Mouse (Mus musculus): ENCODE results near the gene S1pr4. TPM values are rescaled to one million over a fixed set of nuclear protein-coding genes. Genes with fewer than 3 reads are reported as not detected.
A peak's percentile ranks its signal among the peaks of the same experiment; 100 is the strongest.

The S1pr4 gene
- polyA plus RNA-seq, 1 experiment from 2014 or later = 4.5 TPM

DNA sequence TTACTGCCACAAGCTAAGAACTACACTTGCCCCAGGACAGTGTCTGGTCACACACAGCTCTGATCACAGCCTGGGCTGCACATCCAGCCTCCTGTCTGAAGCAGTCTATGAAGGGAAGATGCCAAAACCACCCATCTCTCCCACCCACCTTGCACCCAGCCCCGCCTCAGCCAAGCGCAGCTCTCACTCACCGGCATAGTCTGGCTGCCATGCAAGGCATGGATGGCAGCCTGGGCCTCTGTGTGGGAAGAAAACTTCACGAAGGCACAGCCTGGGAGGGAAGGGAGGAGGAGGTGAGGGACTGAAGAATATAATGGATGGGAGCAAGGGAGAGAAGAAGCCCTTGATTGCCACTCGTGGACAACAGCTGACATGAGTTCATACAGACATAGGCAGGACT is 30.7 kb downstream of the S1pr4 start:
- Histone ChIP-seq H3K27ac (ENCODE audit: low read depth, low read length) (no peak overlapping the region), H3K4me3 (ENCODE audit: low read depth, low read length) (no peak overlapping the region), H3K27me3 (replicated peaks; ENCODE audit: control insufficient read depth, insufficient read depth, low read length) (peaks cover 87% of the 10 kb centered on the region), H3K9me3 (ENCODE audit: control insufficient read depth, low read length) (no peaks in the 10 kb centered on the region), H3K9ac (ENCODE audit: low read depth, low read length) (no peak overlapping the region), H3K36me3 (ENCODE audit: control insufficient read depth, insufficient read depth, low read length) (no peaks in the 10 kb centered on the region), H3K4me1 (replicated peaks; ENCODE audit: control insufficient read depth, insufficient read depth, low read length) (peaks cover 7% of the 10 kb centered on the region), H3K4me2 (no peak overlapping the region)
- no peak for DNase-seq (ENCODE audit: low spot score)
- no peak for ATAC-seq (replicated peaks; ENCODE audit: low FRiP score)
- 71% methylated on average over 5 of the region's 5 CpGs for WGBS

DNA sequence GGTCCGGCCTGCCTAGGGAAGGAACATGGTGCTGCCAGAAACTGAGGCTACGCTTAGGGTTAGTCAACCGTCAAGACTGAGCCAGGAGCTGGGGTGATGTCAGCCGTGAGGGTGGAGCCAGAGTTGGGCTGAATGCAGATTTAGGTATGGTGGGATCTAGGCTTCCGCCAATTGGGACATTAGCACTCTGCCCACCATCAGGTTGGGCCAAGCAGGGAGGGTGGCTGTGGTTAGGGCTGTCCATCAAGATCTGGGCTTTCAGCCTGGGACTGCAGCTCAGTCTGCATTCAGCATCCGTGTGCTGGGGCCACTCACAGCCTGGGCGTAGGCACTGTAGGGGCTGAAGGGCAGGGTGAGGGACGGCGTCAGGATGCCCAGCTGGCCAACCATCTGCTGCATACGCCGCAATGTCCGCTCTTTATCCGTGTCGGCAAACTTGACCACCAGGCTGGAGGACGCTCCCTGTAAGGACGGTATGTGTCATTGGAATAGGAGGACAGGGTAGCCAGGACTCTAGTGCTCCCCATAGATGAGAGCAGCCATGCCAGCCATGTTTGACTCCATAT is 32.2 kb downstream of the S1pr4 start:
- Histone ChIP-seq H3K27me3 (replicated peaks; ENCODE audit: control insufficient read depth, insufficient read depth, low read length) (peaks cover 87% of the 10 kb centered on the region), H3K4me1 (replicated peaks; ENCODE audit: control insufficient read depth, insufficient read depth, low read length) (peaks cover 11% of the 10 kb centered on the region), H3K9ac (ENCODE audit: low read depth, low read length) (no peak overlapping the region), H3K9me3 (ENCODE audit: control insufficient read depth, low read length) (no peaks in the 10 kb centered on the region), H3K27ac (ENCODE audit: low read depth, low read length) (no peak overlapping the region), H3K4me3 (ENCODE audit: low read depth, low read length) (no peak overlapping the region), H3K36me3 (ENCODE audit: control insufficient read depth, insufficient read depth, low read length) (no peaks in the 10 kb centered on the region), H3K4me2 (no peak overlapping the region)
- ATAC-seq (replicated peaks; ENCODE audit: low FRiP score) = no peak
- WGBS = 75% methylated on average over 16 of the region's 16 CpGs
- DNase-seq (ENCODE audit: low spot score) = no peak

GRCm38 (mm10) chr10:81466881-81467280 is 33.1 kb downstream of the S1pr4 start:
- no peak overlapping the region for H3K9ac ChIP-seq (ENCODE audit: low read depth, low read length)
- H3K4me2 ChIP-seq = no peak overlapping the region
- peaks cover 14% of the 10 kb centered on the region for H3K4me1 ChIP-seq (replicated peaks; ENCODE audit: control insufficient read depth, insufficient read depth, low read length)
- H3K27ac ChIP-seq (ENCODE audit: low read depth, low read length) = no peak overlapping the region
- H3K27me3 ChIP-seq (replicated peaks; ENCODE audit: control insufficient read depth, insufficient read depth, low read length) = peaks cover 87% of the 10 kb centered on the region
- no peaks in the 10 kb centered on the region for H3K9me3 ChIP-seq (ENCODE audit: control insufficient read depth, low read length)
- DNase-seq (ENCODE audit: low spot score) (no peak), ATAC-seq (replicated peaks; ENCODE audit: low FRiP score) (no peak)
- H3K36me3 ChIP-seq (ENCODE audit: control insufficient read depth, insufficient read depth, low read length) = no peaks in the 10 kb centered on the region
- H3K4me3 ChIP-seq (ENCODE audit: low read depth, low read length) = no peak overlapping the region
- WGBS = 56% methylated on average over 14 of the region's 14 CpGs

GRCm38 (mm10) chr10:81466066-81466465 is 33.9 kb downstream of the S1pr4 start:
- ATAC-seq (replicated peaks; ENCODE audit: low FRiP score) = no peak
- no peak for DNase-seq (ENCODE audit: low spot score)
- H3K4me2 ChIP-seq = no peak overlapping the region
- no peak overlapping the region for H3K4me3 ChIP-seq (ENCODE audit: low read depth, low read length)
- no peak overlapping the region for H3K27ac ChIP-seq (ENCODE audit: low read depth, low read length)
- no peaks in the 10 kb centered on the region for H3K36me3 ChIP-seq (ENCODE audit: control insufficient read depth, insufficient read depth, low read length)
- no peak overlapping the region for H3K9ac ChIP-seq (ENCODE audit: low read depth, low read length)
- WGBS = 64% methylated on average over 2 of the region's 2 CpGs
- no peaks in the 10 kb centered on the region for H3K9me3 ChIP-seq (ENCODE audit: control insufficient read depth, low read length)
- H3K27me3 ChIP-seq (replicated peaks; ENCODE audit: control insufficient read depth, insufficient read depth, low read length) = peaks cover 88% of the 10 kb centered on the region
- peaks cover 14% of the 10 kb centered on the region for H3K4me1 ChIP-seq (replicated peaks; ENCODE audit: control insufficient read depth, insufficient read depth, low read length)

DNA sequence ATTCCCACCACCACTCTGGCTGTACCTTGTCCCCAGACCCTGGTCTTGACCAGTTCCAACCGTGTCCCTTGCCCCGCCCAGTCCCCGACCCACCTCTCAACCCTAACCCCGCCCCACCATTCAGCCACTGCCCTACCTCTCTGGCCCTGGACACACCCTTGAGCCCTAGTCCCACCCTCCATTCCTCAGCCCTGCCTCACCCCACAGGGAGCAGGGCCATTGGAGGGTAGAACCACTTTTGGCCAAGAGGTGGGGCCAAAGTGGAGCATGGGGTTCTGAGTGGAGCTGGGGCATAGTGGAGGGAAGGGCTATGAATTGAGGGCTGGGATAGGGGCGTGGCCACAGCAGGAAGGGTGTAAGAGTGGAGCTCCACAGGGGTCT is 34.7 kb downstream of the S1pr4 start:
- Histone ChIP-seq H3K4me3 (ENCODE audit: low read depth, low read length) (no peak overlapping the region), H3K36me3 (ENCODE audit: control insufficient read depth, insufficient read depth, low read length) (no peaks in the 10 kb centered on the region), H3K27me3 (replicated peaks; ENCODE audit: control insufficient read depth, insufficient read depth, low read length) (peaks cover 88% of the 10 kb centered on the region), H3K4me1 (replicated peaks; ENCODE audit: control insufficient read depth, insufficient read depth, low read length) (peaks cover 14% of the 10 kb centered on the region), H3K27ac (ENCODE audit: low read depth, low read length) (no peak overlapping the region), H3K9ac (ENCODE audit: low read depth, low read length) (no peak overlapping the region), H3K9me3 (ENCODE audit: control insufficient read depth, low read length) (no peaks in the 10 kb centered on the region), H3K4me2 (peak overlapping the region; percentile 72)
- ATAC-seq (replicated peaks; ENCODE audit: low FRiP score) (peak; percentile 48), DNase-seq (ENCODE audit: low spot score) (no peak)
- WGBS = 2% methylated on average over 5 of the region's 5 CpGs

DNA sequence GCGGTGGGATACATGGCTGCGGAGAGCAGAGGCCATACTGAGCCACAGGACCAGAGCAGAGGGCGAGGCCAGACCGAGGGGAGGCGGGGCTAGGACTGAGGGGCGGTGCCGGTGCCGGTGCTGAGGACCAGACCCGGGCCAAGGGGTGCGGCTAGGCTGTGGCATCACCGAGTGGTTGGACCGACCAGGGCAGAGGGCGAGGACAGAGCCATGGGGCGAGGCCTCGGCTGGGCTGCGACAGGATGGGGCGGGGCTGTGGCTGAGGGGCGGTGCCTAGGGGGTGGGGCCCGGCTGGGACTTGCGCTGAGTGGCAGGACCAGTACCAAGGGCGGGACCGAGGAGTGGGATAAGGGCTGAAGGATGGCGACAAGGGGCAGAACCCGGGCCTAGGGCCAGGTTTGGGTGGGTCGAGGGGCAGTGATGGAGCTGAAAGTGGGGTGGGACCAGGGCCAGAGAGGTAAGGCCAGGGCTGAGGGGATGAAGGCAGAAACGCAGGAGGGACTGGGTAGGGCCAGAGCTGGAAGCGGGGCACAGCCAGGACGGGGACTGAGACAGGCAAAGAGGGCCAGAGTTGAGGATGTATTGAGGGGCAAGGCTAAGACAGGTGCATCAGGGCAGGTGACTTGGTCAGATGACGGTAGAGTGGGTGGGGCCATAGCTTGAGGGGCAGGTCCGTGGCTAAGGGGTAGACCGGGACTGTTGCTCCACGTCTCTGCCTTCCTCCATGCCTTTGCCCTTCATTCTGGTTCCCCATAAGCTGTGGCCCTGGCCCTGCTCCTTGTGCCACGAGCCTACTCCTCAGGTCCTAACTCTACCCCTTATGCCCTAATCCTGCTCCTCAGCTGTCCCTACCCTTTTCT is 35.3 kb downstream of the S1pr4 start:
- Histone ChIP-seq H3K4me2 (peak overlapping the region; percentile 72), H3K9me3 (ENCODE audit: control insufficient read depth, low read length) (no peaks in the 10 kb centered on the region), H3K27ac (ENCODE audit: low read depth, low read length) (no peak overlapping the region), H3K4me3 (ENCODE audit: low read depth, low read length) (peak overlapping the region; percentile 37), H3K4me1 (replicated peaks; ENCODE audit: control insufficient read depth, insufficient read depth, low read length) (peaks cover 14% of the 10 kb centered on the region), H3K27me3 (replicated peaks; ENCODE audit: control insufficient read depth, insufficient read depth, low read length) (peaks cover 88% of the 10 kb centered on the region), H3K36me3 (ENCODE audit: control insufficient read depth, insufficient read depth, low read length) (no peaks in the 10 kb centered on the region), H3K9ac (ENCODE audit: low read depth, low read length) (no peak overlapping the region)
- peak; percentile 85 for ATAC-seq (replicated peaks; ENCODE audit: low FRiP score)
- peak; percentile 87 for DNase-seq (ENCODE audit: low spot score)
- WGBS = 2% methylated on average over 32 of the region's 33 CpGs

- H3K36me3 ChIP-seq (ENCODE audit: control insufficient read depth, insufficient read depth, low read length) = no peaks in the 10 kb centered on the region
- H3K27ac ChIP-seq (ENCODE audit: low read depth, low read length) = no peak overlapping the region
- H3K9ac ChIP-seq (ENCODE audit: low read depth, low read length) = no peak overlapping the region
- H3K4me2 ChIP-seq = peak overlapping the region; percentile 72
- H3K27me3 ChIP-seq (replicated peaks; ENCODE audit: control insufficient read depth, insufficient read depth, low read length) = peaks cover 96% of the 10 kb centered on the region
- peaks cover 14% of the 10 kb centered on the region for H3K4me1 ChIP-seq (replicated peaks; ENCODE audit: control insufficient read depth, insufficient read depth, low read length)
- no peaks in the 10 kb centered on the region for H3K9me3 ChIP-seq (ENCODE audit: control insufficient read depth, low read length)
- ATAC-seq (replicated peaks; ENCODE audit: low FRiP score) (no peak), DNase-seq (ENCODE audit: low spot score) (no peak)
- WGBS = 47% methylated on average over 4 of the region's 4 CpGs
- H3K4me3 ChIP-seq (ENCODE audit: low read depth, low read length) = no peak overlapping the region; the same call in 1 of the 2 replicates
Observed at GRCm38 (mm10) chr10:81463531-81463930, 36.4 kb downstream of the S1pr4 start.

DNA sequence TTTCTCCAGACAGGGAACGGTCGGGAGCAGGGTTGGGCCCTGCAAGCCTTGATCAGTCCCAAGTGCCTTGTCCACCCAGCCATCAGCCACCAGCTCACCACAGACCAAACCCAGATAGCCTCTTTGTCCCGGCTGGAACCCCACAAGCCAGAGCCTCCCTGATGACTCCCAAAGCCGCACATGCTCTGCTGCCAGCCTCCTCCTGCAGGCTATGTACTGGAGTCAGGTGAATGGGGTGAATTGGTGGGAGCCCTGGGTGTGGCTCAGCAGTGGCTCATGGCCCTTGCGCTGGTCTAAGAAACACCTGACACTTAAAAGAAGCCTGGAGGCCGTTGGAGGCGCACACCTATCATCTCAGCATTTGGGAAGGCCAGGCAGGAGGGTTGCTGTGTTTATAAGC is 37.0 kb downstream of the S1pr4 start:
- Histone ChIP-seq H3K36me3 (ENCODE audit: control insufficient read depth, insufficient read depth, low read length) (no peaks in the 10 kb centered on the region), H3K4me3 (ENCODE audit: low read depth, low read length) (no peak overlapping the region), H3K27me3 (replicated peaks; ENCODE audit: control insufficient read depth, insufficient read depth, low read length) (peaks cover 96% of the 10 kb centered on the region), H3K4me2 (no peak overlapping the region; the same call in 1 of the 2 replicates), H3K9me3 (ENCODE audit: control insufficient read depth, low read length) (no peaks in the 10 kb centered on the region), H3K9ac (ENCODE audit: low read depth, low read length) (no peak overlapping the region), H3K27ac (ENCODE audit: low read depth, low read length) (no peak overlapping the region), H3K4me1 (replicated peaks; ENCODE audit: control insufficient read depth, insufficient read depth, low read length) (peaks cover 14% of the 10 kb centered on the region)
- ATAC-seq (replicated peaks; ENCODE audit: low FRiP score) = no peak
- DNase-seq (ENCODE audit: low spot score) = no peak
- WGBS = 75% methylated on average over 7 of the region's 7 CpGs

GRCm38 (mm10) chr10:81462415-81462804 is 37.5 kb downstream of the S1pr4 start:
- Histone ChIP-seq H3K36me3 (ENCODE audit: control insufficient read depth, insufficient read depth, low read length) (no peaks in the 10 kb centered on the region), H3K4me1 (replicated peaks; ENCODE audit: control insufficient read depth, insufficient read depth, low read length) (peaks cover 14% of the 10 kb centered on the region), H3K27me3 (replicated peaks; ENCODE audit: control insufficient read depth, insufficient read depth, low read length) (peaks cover 96% of the 10 kb centered on the region), H3K4me2 (no peak overlapping the region; the same call in 1 of the 2 replicates), H3K27ac (ENCODE audit: low read depth, low read length) (no peak overlapping the region), H3K9ac (ENCODE audit: low read depth, low read length) (no peak overlapping the region), H3K9me3 (ENCODE audit: control insufficient read depth, low read length) (no peaks in the 10 kb centered on the region), H3K4me3 (ENCODE audit: low read depth, low read length) (no peak overlapping the region)
- DNase-seq (ENCODE audit: low spot score) (no peak), ATAC-seq (replicated peaks; ENCODE audit: low FRiP score) (no peak)
- WGBS = 30% methylated on average over 7 of the region's 7 CpGs

Data from liver, embryonic 11.5 days (tissue).